Mouse (Mus musculus) lung, postnatal 10 days (tissue): ENCODE data around the gene Sprr2d.

Experiments used
- DNase-seq: peaks from one replicate; pipeline ENCODE4 v3.0.0; 2021

The Sprr2d gene

DNA sequence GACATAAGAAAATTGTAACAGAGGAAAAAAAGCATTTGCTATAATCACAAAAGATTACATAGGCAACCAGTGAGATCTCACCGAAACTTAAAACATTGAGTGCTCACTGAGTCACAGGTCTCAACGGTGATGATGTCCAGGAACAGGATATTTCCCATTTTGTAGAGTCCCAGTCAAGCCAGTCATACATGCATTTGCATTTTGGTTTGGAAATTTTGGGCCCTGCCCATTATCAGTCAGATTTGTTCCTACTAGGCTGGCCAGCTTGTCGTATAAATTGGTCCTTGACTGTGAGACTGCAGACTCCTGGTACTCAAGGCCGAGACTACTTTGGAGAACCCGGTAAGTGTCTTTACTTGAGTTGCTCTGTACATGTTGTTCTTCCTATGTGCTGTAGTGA, at the start of gene Sprr2d:
Gene Sprr2d, plus strand, starts transcription at position 301 of the 400 bp plus-strand sequence.
- DNase-seq: no peak

GRCm38 (mm10) chr3:92307406-92307805, 31.5 kb upstream of the Sprr2d start:
- no peak for DNase-seq

DNA sequence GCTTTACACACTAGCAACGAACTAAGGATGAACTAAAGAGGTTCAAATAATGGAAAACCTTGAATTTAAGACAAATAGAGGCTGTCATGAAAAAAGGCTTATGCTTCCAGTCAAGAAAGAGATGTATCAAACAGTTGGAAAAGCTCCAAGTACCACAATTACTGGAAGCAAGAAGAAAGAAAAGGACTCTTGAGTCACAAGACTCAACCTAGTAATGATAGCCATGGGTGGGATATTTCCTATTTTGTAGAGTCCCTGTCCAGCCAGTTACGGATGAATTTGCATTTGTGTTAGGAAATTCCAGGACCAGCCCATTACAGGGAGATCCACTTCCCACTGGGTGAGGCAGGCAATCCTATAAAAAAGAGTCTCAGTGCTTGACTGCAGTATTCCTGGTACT, 22.6 kb upstream of the Sprr2d start, which contains the start of gene Sprr2b:
Gene Sprr2b, plus strand, starts transcription at position 301 of the 400 bp plus-strand sequence.
- DNase-seq: no peak

DNA sequence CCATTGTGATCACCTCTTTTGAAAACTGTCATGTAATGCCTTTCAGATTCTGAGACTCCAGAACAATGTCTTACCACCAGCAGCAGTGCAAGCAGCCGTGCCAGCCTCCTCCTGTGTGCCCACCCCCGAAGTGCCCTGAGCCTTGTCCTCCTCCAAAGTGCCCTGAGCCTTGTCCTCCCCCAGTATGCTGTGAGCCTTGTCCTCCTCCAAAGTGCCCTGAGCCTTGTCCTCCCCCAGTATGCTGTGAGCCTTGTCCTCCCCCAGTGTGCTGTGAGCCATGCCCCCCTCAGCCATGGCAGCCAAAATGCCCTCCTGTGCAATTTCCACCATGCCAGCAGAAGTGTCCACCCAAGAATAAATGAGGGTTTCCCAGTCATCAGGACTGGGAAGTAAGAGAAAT, 21.6 kb upstream of the Sprr2d start:
- DNase-seq: no peak

DNA sequence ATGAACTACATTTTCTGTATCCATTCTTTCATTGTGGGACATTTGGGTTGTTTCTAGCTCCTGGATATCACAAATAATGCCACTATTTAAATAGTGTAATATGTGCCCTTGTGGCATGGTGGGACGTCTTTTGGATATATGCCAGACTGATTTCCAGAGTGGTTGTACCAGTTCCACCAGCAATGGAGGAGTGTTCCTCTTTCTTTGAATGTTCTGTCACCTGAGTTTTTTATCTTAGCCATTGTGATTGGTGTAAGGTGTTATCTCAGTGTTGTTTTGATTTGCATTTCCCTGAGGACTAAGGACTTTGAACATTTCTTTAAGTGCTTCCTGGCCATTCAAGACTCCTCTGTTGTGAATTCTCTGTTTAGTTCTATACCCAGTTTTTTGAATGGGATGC, 2.7 kb upstream of the Sprr2d start:
- DNase-seq: no peak

DNA sequence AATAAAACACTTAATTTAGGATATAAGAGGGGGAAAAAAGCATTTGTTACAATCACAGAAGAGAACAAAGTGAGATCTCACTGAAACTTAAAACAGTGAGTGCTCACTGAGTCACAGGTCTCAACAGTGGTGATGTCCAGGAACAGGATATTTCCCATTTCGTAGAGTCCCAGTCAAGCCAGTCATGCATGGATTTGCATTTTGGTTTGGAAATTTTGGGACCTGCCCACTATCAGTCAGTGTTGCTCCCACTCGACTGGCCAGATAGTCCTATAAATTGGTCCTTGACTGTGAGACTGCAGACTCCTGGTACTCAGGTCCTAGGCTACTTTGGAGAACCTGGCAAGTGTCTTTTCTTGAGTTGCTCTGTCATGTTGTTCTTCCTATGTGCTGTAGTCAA, 12.9 kb downstream of the Sprr2d start, which contains the start of gene Sprr2e:
Gene Sprr2e, plus strand, starts transcription at position 301 of the 400 bp plus-strand sequence.
- DNase-seq: no peak

DNA sequence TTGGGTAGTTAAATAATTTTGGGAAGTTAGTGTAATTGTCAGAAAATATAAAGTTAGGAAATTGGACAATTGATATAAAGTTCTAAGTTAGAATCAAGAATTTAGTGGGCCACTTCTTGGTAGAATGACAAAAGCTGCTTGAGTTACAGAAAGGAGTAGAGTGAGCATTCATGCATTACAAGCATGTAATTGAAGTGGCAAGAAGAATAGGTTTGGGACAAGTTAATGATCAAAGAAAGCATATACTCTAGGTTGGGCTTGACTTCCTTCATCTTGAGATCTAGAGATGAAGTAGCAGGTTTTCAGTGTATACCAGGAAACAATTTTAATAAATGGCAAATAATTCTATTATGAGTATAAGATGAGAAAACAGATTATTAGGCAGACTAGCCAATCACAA, 22.7 kb downstream of the Sprr2d start:
- DNase-seq: no peak

GRCm38 (mm10) chr3:92364887-92365286, 25.9 kb downstream of the Sprr2d start, which contains the start of gene Sprr2f:
Gene Sprr2f (plus strand): TSS chr3:92365187.
- no peak for DNase-seq

DNA sequence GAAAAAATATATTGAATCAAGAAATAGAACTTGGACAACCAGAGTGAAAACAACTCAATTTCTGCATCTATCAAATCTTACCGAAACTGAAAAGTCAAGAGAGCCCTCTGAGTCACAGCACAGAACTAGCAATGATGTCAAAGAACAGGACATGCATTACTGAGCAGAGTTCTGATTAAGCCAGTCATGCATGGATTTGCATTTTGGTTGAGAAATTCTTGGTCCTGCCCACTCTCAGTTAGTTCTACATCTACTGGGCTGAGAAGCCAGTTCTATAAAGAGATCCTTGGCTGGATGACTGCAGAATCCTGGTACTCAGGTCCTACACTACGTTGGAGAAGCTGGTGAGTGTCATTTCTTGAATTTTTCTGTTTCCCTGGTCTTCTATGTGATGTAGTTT, 34.7 kb downstream of the Sprr2d start:
- DNase-seq: no peak

GRCm38 (mm10) chr3:92385385-92385784, 46.4 kb downstream of the Sprr2d start, which contains the start of gene Sprr2h:
Gene Sprr2h (plus strand): TSS chr3:92385685.
- no peak for DNase-seq
